Mouse (Mus musculus): ENCODE measurements at regions not wholly inside any gene's neighbourhood (a gene's known extent, or its start where the extent isn't known, plus 50 kb on each side); places are given as distances from the start of the nearest gene placed in this dataset.

GRCm38 (mm10) chr13:31197593-31197992 is 223.6 kb downstream of the Gm5447 start:
- no peak for TF ChIP-seq GATA1 (IDR thresholded peaks at IDR 0.05; ENCODE audit: borderline replicate concordance, low read length)
- TF ChIP-seq TAL1 (conservative IDR thresholded peaks at IDR 0.05; ENCODE audit: low read depth, low read length): no peak
- no peak for TF ChIP-seq CTCF (IDR thresholded peaks at IDR 0.05; ENCODE audit: low read depth, low read length)
- no peak for TF ChIP-seq POLR2AphosphoS5 (IDR thresholded peaks at IDR 0.05; ENCODE audit: insufficient replicate concordance, low read depth, low read length)
- TF ChIP-seq GATA2 (IDR thresholded peaks at IDR 0.05; ENCODE audit: borderline replicate concordance, low read depth, low read length): no peak
- Histone ChIP-seq H3K9me3 (replicated peaks) (no peaks in the 10 kb centered on the region), H3K4me1 (ENCODE audit: insufficient read depth, low read depth, low read length) (no peaks in the 10 kb centered on the region), H3K4me3 (ENCODE audit: low read depth, low read length) (no peak overlapping the region), H3K36me3 (replicated peaks) (no peaks in the 10 kb centered on the region), H3K27me3 (ENCODE audit: insufficient read depth, low read length) (0 out of 2 replicates have a peak, but pooled peaks cover 4% of the 10 kb centered on the region)
- DNase-seq (ENCODE audit: low spot score) (no peak), ATAC-seq (ENCODE audit: extremely low read depth, insufficient number of reproducible peaks, low FRiP score, poor library complexity, severe bottlenecking) (no peak)

GRCm38 (mm10) chr13:31199384-31199783 is 225.4 kb downstream of the Gm5447 start:
- no peaks in the 10 kb centered on the region for H3K4me1 ChIP-seq (ENCODE audit: insufficient read depth, low read depth, low read length)
- H3K9me3 ChIP-seq (replicated peaks): no peaks in the 10 kb centered on the region
- H3K27me3 ChIP-seq (ENCODE audit: insufficient read depth, low read length): peaks cover 6% of the 10 kb centered on the region; the same call in 1 of the 2 replicates
- DNase-seq (ENCODE audit: low spot score) (no peak), ATAC-seq (ENCODE audit: extremely low read depth, insufficient number of reproducible peaks, low FRiP score, poor library complexity, severe bottlenecking) (no peak)
- TF ChIP-seq GATA2 (IDR thresholded peaks at IDR 0.05; ENCODE audit: borderline replicate concordance, low read depth, low read length): no peak
- TF ChIP-seq CTCF (IDR thresholded peaks at IDR 0.05; ENCODE audit: low read depth, low read length): no peak
- no peak for TF ChIP-seq GATA1 (IDR thresholded peaks at IDR 0.05; ENCODE audit: borderline replicate concordance, low read length)
- no peak for TF ChIP-seq POLR2AphosphoS5 (IDR thresholded peaks at IDR 0.05; ENCODE audit: insufficient replicate concordance, low read depth, low read length)
- TF ChIP-seq TAL1 (conservative IDR thresholded peaks at IDR 0.05; ENCODE audit: low read depth, low read length): no peak
- no peak overlapping the region for H3K4me3 ChIP-seq (ENCODE audit: low read depth, low read length)
- H3K36me3 ChIP-seq (replicated peaks): no peaks in the 10 kb centered on the region

- Histone ChIP-seq H3K36me3 (replicated peaks) (no peaks in the 10 kb centered on the region), H3K4me1 (ENCODE audit: insufficient read depth, low read depth, low read length) (no peaks in the 10 kb centered on the region), H3K27me3 (ENCODE audit: insufficient read depth, low read length) (peaks cover 3% of the 10 kb centered on the region; the same call in 1 of the 2 replicates), H3K9me3 (replicated peaks) (no peaks in the 10 kb centered on the region), H3K4me3 (ENCODE audit: low read depth, low read length) (no peak overlapping the region)
- DNase-seq (ENCODE audit: low spot score) (no peak), ATAC-seq (ENCODE audit: extremely low read depth, insufficient number of reproducible peaks, low FRiP score, poor library complexity, severe bottlenecking) (no peak)
- TF ChIP-seq CTCF (IDR thresholded peaks at IDR 0.05; ENCODE audit: low read depth, low read length): no peak
- TF ChIP-seq POLR2AphosphoS5 (IDR thresholded peaks at IDR 0.05; ENCODE audit: insufficient replicate concordance, low read depth, low read length): no peak
- TF ChIP-seq GATA2 (IDR thresholded peaks at IDR 0.05; ENCODE audit: borderline replicate concordance, low read depth, low read length): no peak
- no peak for TF ChIP-seq TAL1 (conservative IDR thresholded peaks at IDR 0.05; ENCODE audit: low read depth, low read length)
- no peak for TF ChIP-seq GATA1 (IDR thresholded peaks at IDR 0.05; ENCODE audit: borderline replicate concordance, low read length)
These were observed 230.1 kb downstream of the Gm5447 start for GRCm38 (mm10) chr13:31204068-31204467.

- no peak for DNase-seq (ENCODE audit: low spot score)
- no peak for ATAC-seq (ENCODE audit: extremely low read depth, insufficient number of reproducible peaks, low FRiP score, poor library complexity, severe bottlenecking)
- TF ChIP-seq TAL1 (conservative IDR thresholded peaks at IDR 0.05; ENCODE audit: low read depth, low read length): no peak
- TF ChIP-seq CTCF (IDR thresholded peaks at IDR 0.05; ENCODE audit: low read depth, low read length): no peak
- TF ChIP-seq POLR2AphosphoS5 (IDR thresholded peaks at IDR 0.05; ENCODE audit: insufficient replicate concordance, low read depth, low read length): no peak
- no peak for TF ChIP-seq GATA1 (IDR thresholded peaks at IDR 0.05; ENCODE audit: borderline replicate concordance, low read length)
- no peak for TF ChIP-seq GATA2 (IDR thresholded peaks at IDR 0.05; ENCODE audit: borderline replicate concordance, low read depth, low read length)
- H3K36me3 ChIP-seq (replicated peaks): no peaks in the 10 kb centered on the region
- no peak overlapping the region for H3K4me3 ChIP-seq (ENCODE audit: low read depth, low read length)
- no peaks in the 10 kb centered on the region for H3K9me3 ChIP-seq (replicated peaks)
- no peaks in the 10 kb centered on the region for H3K4me1 ChIP-seq (ENCODE audit: insufficient read depth, low read depth, low read length)
- H3K27me3 ChIP-seq (ENCODE audit: insufficient read depth, low read length): peaks cover 3% of the 10 kb centered on the region; the same call in 1 of the 2 replicates
These were observed 232.4 kb downstream of the Gm5447 start for GRCm38 (mm10) chr13:31206381-31206780.

GRCm38 (mm10) chr13:31207709-31208108 is 233.7 kb downstream of the Gm5447 start:
- DNase-seq (ENCODE audit: low spot score) (no peak), ATAC-seq (ENCODE audit: extremely low read depth, insufficient number of reproducible peaks, low FRiP score, poor library complexity, severe bottlenecking) (no peak)
- TF ChIP-seq POLR2AphosphoS5 (IDR thresholded peaks at IDR 0.05; ENCODE audit: insufficient replicate concordance, low read depth, low read length) (no peak), TAL1 (conservative IDR thresholded peaks at IDR 0.05; ENCODE audit: low read depth, low read length) (no peak), GATA1 (IDR thresholded peaks at IDR 0.05; ENCODE audit: borderline replicate concordance, low read length) (no peak), CTCF (IDR thresholded peaks at IDR 0.05; ENCODE audit: low read depth, low read length) (no peak), GATA2 (IDR thresholded peaks at IDR 0.05; ENCODE audit: borderline replicate concordance, low read depth, low read length) (no peak)
- no peaks in the 10 kb centered on the region for H3K4me1 ChIP-seq (ENCODE audit: insufficient read depth, low read depth, low read length)
- H3K36me3 ChIP-seq (replicated peaks): no peaks in the 10 kb centered on the region
- no peak overlapping the region for H3K4me3 ChIP-seq (ENCODE audit: low read depth, low read length)
- H3K27me3 ChIP-seq (ENCODE audit: insufficient read depth, low read length): peaks cover 3% of the 10 kb centered on the region; the same call in 1 of the 2 replicates
- H3K9me3 ChIP-seq (replicated peaks): no peaks in the 10 kb centered on the region

DNA sequence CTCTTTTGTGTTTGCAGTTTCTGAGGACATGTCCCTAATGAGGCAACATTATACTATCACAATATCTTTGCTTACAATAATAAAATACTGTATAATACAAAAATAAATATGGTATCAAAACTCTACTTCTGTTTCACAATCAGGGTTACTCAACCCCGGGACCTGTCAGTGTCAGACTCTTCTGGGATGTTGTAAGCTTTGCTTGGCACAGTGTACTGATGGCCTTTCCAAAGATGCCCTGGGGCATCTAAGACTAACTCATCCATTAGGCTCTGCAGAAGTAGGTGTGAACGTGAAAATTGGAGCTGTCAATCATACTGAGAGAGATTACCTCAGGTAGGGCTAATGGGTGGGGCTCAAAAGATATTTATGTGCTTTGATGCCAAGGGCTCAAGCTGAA is 249.0 kb downstream of the Gm5447 start:
- H3K9me3 ChIP-seq (replicated peaks): no peaks in the 10 kb centered on the region
- H3K36me3 ChIP-seq (replicated peaks): no peaks in the 10 kb centered on the region
- no peaks in the 10 kb centered on the region for H3K4me1 ChIP-seq (ENCODE audit: insufficient read depth, low read depth, low read length)
- no peak for ATAC-seq (ENCODE audit: extremely low read depth, insufficient number of reproducible peaks, low FRiP score, poor library complexity, severe bottlenecking)
- DNase-seq (ENCODE audit: low spot score): no peak
- no peak for TF ChIP-seq CTCF (IDR thresholded peaks at IDR 0.05; ENCODE audit: low read depth, low read length)
- no peak for TF ChIP-seq GATA2 (IDR thresholded peaks at IDR 0.05; ENCODE audit: borderline replicate concordance, low read depth, low read length)
- TF ChIP-seq GATA1 (IDR thresholded peaks at IDR 0.05; ENCODE audit: borderline replicate concordance, low read length): no peak
- TF ChIP-seq TAL1 (conservative IDR thresholded peaks at IDR 0.05; ENCODE audit: low read depth, low read length): no peak
- TF ChIP-seq POLR2AphosphoS5 (IDR thresholded peaks at IDR 0.05; ENCODE audit: insufficient replicate concordance, low read depth, low read length): no peak
- H3K4me3 ChIP-seq (ENCODE audit: low read depth, low read length): no peak overlapping the region
- H3K27me3 ChIP-seq (ENCODE audit: insufficient read depth, low read length): no peaks in the 10 kb centered on the region
